In the genomic region with DNA sequence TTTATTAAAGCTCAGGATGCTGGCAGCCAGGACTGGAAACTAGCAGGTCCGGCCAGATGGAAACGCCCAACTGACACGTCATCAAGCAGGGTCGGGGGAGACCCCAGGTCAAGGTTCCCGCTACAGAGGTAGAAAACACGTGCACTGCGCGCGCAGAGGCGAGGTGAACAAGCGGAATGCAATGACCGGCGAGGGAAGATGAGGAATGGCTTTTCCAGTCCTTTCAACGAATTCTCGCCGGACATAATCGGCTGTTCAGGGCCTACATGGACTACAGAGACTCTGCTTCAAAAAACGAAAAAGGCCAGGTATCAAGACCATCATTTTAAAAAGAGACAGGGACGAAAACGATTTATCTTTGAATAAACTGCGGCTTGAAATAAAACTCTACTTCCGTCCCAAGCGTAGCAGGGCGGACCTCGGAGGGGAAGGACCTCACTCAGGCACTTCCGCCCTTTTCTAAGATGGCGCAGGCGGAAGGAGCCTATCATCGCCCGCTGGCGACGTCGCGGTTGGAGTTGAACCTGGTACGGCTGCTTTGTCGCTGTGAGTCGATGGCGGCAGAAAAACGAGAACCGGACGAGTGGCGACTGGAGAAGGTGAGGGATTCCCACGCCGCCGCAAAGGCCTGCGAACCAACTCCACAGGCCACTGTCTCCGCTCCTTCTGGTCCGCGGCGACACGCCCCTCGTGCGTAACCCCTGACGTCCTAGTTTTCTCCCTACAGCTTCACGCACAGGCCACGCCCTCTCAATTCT, we compare ENCODE assay signal across 8 mouse cellular contexts. TPM values are rescaled to one million over a fixed set of nuclear protein-coding genes. Genes with fewer than 3 reads are reported as not detected.
A peak's percentile ranks its signal among the peaks of the same experiment; 100 is the strongest.
DNase-seq lines count a peak whose midpoint lies in the region; ATAC-seq and TF ChIP-seq lines count a peak whose summit lies in the region.

Gene Use1, plus strand, starts transcription at position 78 of the 758 bp plus-strand sequence.

- H3K79me2 ChIP-seq in liver, adult 2 months (ENCODE audit: control insufficient read depth, insufficient read depth, low read length) = peaks cover 3% of the 10 kb centered on the region; the same call in 1 of the 2 replicates
- H3K79me2 ChIP-seq in myocyte (ENCODE audit: control insufficient read depth, insufficient read depth) = no peaks in the 10 kb centered on the region

- no peaks in the 10 kb centered on the region for H3K27me3 ChIP-seq in heart, embryonic 11.5 days (ENCODE audit: control insufficient read depth, insufficient read depth, low read length)
- no peaks in the 10 kb centered on the region for H3K27me3 ChIP-seq in kidney, embryonic 16.5 days (ENCODE audit: insufficient read depth, low read length)
- no peaks in the 10 kb centered on the region for H3K27me3 ChIP-seq in liver, adult 2 months (ENCODE audit: control insufficient read depth, insufficient read depth, low read length)
- H3K27me3 ChIP-seq in myocyte (ENCODE audit: control insufficient read depth, insufficient read depth, insufficient read length) = no peaks in the 10 kb centered on the region
- H3K27me3 ChIP-seq in splenic B cell, adult 2 months (ENCODE audit: control insufficient read depth, insufficient read depth, low read length, poor library complexity, severe bottlenecking) = no peaks in the 10 kb centered on the region

- H3K9ac ChIP-seq in heart, embryonic 11.5 days (ENCODE audit: low read depth, low read length) = peak within 1 kb of the TSS; percentile 76
- H3K9ac ChIP-seq in kidney, embryonic 16.5 days (replicated peaks; ENCODE audit: low read length) = peak within 1 kb of the TSS; percentile 79
- H3K9ac ChIP-seq in liver, adult 2 months (ENCODE audit: low read depth, low read length) = peak within 1 kb of the TSS; percentile 80

- peaks cover 29% of the 10 kb centered on the region for H3K4me1 ChIP-seq in bone marrow macrophage, adult 2 months (ENCODE audit: control insufficient read depth, insufficient read depth, low read length)
- peaks cover 15% of the 10 kb centered on the region for H3K4me1 ChIP-seq in heart, embryonic 11.5 days (ENCODE audit: control insufficient read depth, insufficient read depth, low read length)
- peaks cover 19% of the 10 kb centered on the region for H3K4me1 ChIP-seq in kidney, embryonic 16.5 days (ENCODE audit: insufficient read depth, low read length)
- H3K4me1 ChIP-seq in liver, adult 2 months (ENCODE audit: control insufficient read depth, insufficient read depth, low read length) = peaks cover 8% of the 10 kb centered on the region

- H3K4me3 ChIP-seq in bone marrow macrophage, adult 2 months (ENCODE audit: insufficient read depth, low read length) = peak within 1 kb of the TSS; percentile 82
- peak within 1 kb of the TSS; percentile 62 for H3K4me3 ChIP-seq in heart, embryonic 11.5 days (ENCODE audit: low read depth, low read length)
- peak within 1 kb of the TSS; percentile 73 for H3K4me3 ChIP-seq in kidney, embryonic 16.5 days (ENCODE audit: low read length)
- H3K4me3 ChIP-seq in liver, adult 2 months (ENCODE audit: insufficient read depth, low read depth, low read length) = peak within 1 kb of the TSS; percentile 71
- peak within 1 kb of the TSS; percentile 82 for H3K4me3 ChIP-seq in myocyte

- peak within 1 kb of the TSS; percentile 63 for H3K4me2 ChIP-seq in heart, embryonic 11.5 days
- peak within 1 kb of the TSS; percentile 86 for H3K4me2 ChIP-seq in kidney, embryonic 16.5 days (replicated peaks; ENCODE audit: low read depth, low read length)
- peak within 1 kb of the TSS; percentile 95 for H3K4me2 ChIP-seq in myocyte (ENCODE audit: low read depth)

- peak; percentile 99 for DNase-seq in A20 (ENCODE audit: low read depth, low spot score)
- DNase-seq in liver, adult 2 months (ENCODE audit: extremely low read depth, low read depth, low spot score) = peak; percentile 95
- DNase-seq in splenic B cell, adult 2 months (ENCODE audit: low read depth, low spot score) = peak; percentile 94

- ATAC-seq in erythroblast, adult 5-6 weeks (replicated peaks; ENCODE audit: low FRiP score, poor library complexity, severe bottlenecking) = peak; percentile 82
- ATAC-seq in heart, embryonic 11.5 days (replicated peaks; ENCODE audit: insufficient number of reproducible peaks, low FRiP score, low TSS enrichment) = peak; percentile 82
- peak; percentile 76 for ATAC-seq in kidney, embryonic 16.5 days (ENCODE audit: low FRiP score, low TSS enrichment)

- TF ChIP-seq CTCF in bone marrow macrophage, adult 2 months (IDR thresholded peaks at IDR 0.05; ENCODE audit: low read depth, low read length) = no peak
- TF ChIP-seq CTCF in liver, adult 2 months (IDR thresholded peaks at IDR 0.05; ENCODE audit: low read depth, low read length) = no peak

- under 1% methylated on average over 56 of the region's 56 CpGs for WGBS in heart, embryonic 11.5 days (ENCODE audit: insufficient replicate concordance)
- WGBS in kidney, embryonic 16.5 days = under 1% methylated on average over 56 of the region's 56 CpGs
- under 1% methylated on average over 56 of the region's 56 CpGs for WGBS in liver, adult 2 months

- peaks cover 6% of the 10 kb centered on the region; the same call in 1 of the 2 replicates for H3K36me3 ChIP-seq in heart, embryonic 11.5 days (ENCODE audit: control insufficient read depth, insufficient read depth, low read length)
- H3K36me3 ChIP-seq in kidney, embryonic 16.5 days (ENCODE audit: insufficient read depth, low read length) = peaks cover 12% of the 10 kb centered on the region; the same call in 1 of the 2 replicates
- H3K36me3 ChIP-seq in liver, adult 2 months (ENCODE audit: control insufficient read depth, insufficient read depth, low read length) = no peaks in the 10 kb centered on the region
- no peaks in the 10 kb centered on the region for H3K36me3 ChIP-seq in myocyte (ENCODE audit: control insufficient read depth, insufficient read depth)
- H3K36me3 ChIP-seq in splenic B cell, adult 2 months (ENCODE audit: control insufficient read depth, insufficient read depth, low read length, poor library complexity, severe bottlenecking) = no peaks in the 10 kb centered on the region; the same call in none of the 2 replicates

- peak within 1 kb of the TSS; percentile 32 for H3ac ChIP-seq in myocyte (ENCODE audit: control insufficient read depth, insufficient read length)

- H3K27ac ChIP-seq in bone marrow macrophage, adult 2 months (ENCODE audit: insufficient read depth, low read depth, low read length) = peak within 1 kb of the TSS; percentile 97
- H3K27ac ChIP-seq in heart, embryonic 11.5 days (ENCODE audit: low read depth, low read length) = peak within 1 kb of the TSS; percentile 88
- peak within 1 kb of the TSS; percentile 97 for H3K27ac ChIP-seq in kidney, embryonic 16.5 days (ENCODE audit: low read length)
- peak within 1 kb of the TSS; percentile 83 for H3K27ac ChIP-seq in liver, adult 2 months (replicated peaks; ENCODE audit: insufficient read depth, low read depth, low read length)

- H3K9me3 ChIP-seq in heart, embryonic 11.5 days (replicated peaks; ENCODE audit: control insufficient read depth, low read length) = no peaks in the 10 kb centered on the region
- no peaks in the 10 kb centered on the region for H3K9me3 ChIP-seq in kidney, embryonic 16.5 days (ENCODE audit: low read length)

- no peak for TF ChIP-seq POLR2A in bone marrow macrophage, adult 2 months (IDR thresholded peaks at IDR 0.05; ENCODE audit: borderline replicate concordance, low read depth, low read length)
- TF ChIP-seq POLR2A in liver, adult 2 months (IDR thresholded peaks at IDR 0.05; ENCODE audit: extremely low read depth, insufficient read depth, low read length) = 0 out of 2 replicates have a peak, but pooled peaks have one; percentile 36
- TF ChIP-seq POLR2A in myocyte (IDR thresholded peaks at IDR 0.05; ENCODE audit: insufficient read length, low read depth) = peak; percentile 65

TF ChIP-seq in myocyte, 11 proteins besides CTCF, POLR2A, EP300 and RAD21:
- TF ChIP-seq MAX (IDR thresholded peaks at IDR 0.05; ENCODE audit: low read depth) (peak; percentile 71), MYOD1 (IDR thresholded peaks at IDR 0.05; ENCODE audit: control insufficient read depth in 1 of 3, insufficient read length in 2 of 3, low read depth in 2 of 3) (no peak), POLR2AphosphoS2 (IDR thresholded peaks at IDR 0.05; ENCODE audit: insufficient read length, low read depth) (peak; percentile 91)

RNA-seq across cellular contexts. Expression of gene Use1, which starts in this region (rescaled TPM):
- 131 and 149 TPM in 2 replicates for polyA plus RNA-seq in bone marrow macrophage, adult 2 months (2012; ENCODE audit: insufficient read depth, insufficient read length, missing spikeins)
- total RNA-seq in erythroblast, adult 5-6 weeks (2015; ENCODE audit: low replicate concordance) = 35.2 and 37.4 TPM in 2 replicates
- 34.8 and 38.3 TPM in 2 replicates for total RNA-seq in erythroblast, adult 5-6 weeks (2017; ENCODE audit: low replicate concordance)
- 73.3 and 80.7 TPM in 2 replicates for polyA plus RNA-seq in heart, embryonic 11.5 days (2014; fragmentation: Nextera tagmentation; extraction: Ambion mirVana)
- polyA plus RNA-seq in kidney, embryonic 16.5 days (2015; fragmentation: Nextera tagmentation; extraction: Ambion mirVana) = 109 and 111 TPM in 2 replicates
- 76.6 and 82.2 TPM in 2 replicates for total RNA-seq in liver, adult 2 months (2014; rRNA removed)
- 60.2 and 69.9 TPM in 2 replicates for polyA plus RNA-seq in liver, adult 2 months (2012; rRNA removed)
- 180 TPM for polyA plus RNA-seq in myocyte (2012; fragmentation: generic; extraction: Trizol)

Comparison
In these comparisons a context has a peak if more than half of its experiments do, and no peak if none do; other contexts are left out.
1. Peak in every context shown above with its lines: DNase-seq, ATAC-seq, H3K4me3 ChIP-seq and H3K27ac ChIP-seq.